Mouse (Mus musculus): ENCODE results near the gene Ankrd10.
"Not testable (repeated sequence)": the region's sequence is repeated elsewhere in the genome, so short reads cannot be mapped to it uniquely, and the experiment has no call there.

DNA sequence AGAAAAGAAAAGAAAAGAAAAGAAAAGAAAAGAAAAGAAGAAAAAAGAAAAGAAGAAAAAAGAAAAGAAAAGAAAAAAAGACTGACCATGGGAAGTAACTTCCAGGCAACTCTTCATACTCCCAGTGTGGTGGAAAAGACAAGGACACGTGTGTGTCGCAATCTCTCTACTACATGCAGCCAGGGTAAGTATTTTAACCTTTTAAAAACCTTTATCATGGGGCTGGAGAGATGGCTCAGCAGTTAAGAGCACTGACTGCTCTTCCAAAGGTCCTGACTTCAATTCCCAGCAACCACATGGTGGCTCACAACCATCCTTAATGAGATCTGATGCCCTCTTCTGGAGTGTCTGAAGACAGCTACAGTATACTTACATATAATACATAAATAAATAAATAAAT is 67.4 kb downstream of the Ankrd10 start:
- TF ChIP-seq CTCF (IDR thresholded peaks at IDR 0.05; ENCODE audit: borderline replicate concordance, control insufficient read depth, extremely low read depth, insufficient read depth, low read length, poor library complexity); POLR2A (IDR thresholded peaks at IDR 0.05; ENCODE audit: control insufficient read depth, extremely low read depth, insufficient read depth, low read length, poor library complexity): not testable (repeated sequence)

All from thymus, adult 2 months (tissue).